Mouse (Mus musculus): ENCODE results near the gene Npr2.
A peak's percentile ranks its signal among the peaks of the same experiment; 100 is the strongest.

The Npr2 gene

GRCm38 (mm10) chr4:43629106-43629817 lies 2.5 kb upstream of the Npr2 start:
- peak; percentile 64 for DNase-seq (ENCODE audit: low read depth, low spot score)

GRCm38 (mm10) chr4:43630030-43630581 lies 1.6 kb upstream of the Npr2 start:
- peak; percentile 88 for DNase-seq (ENCODE audit: low read depth, low spot score)

GRCm38 (mm10) chr4:43630671-43631045 lies 1.1 kb upstream of the Npr2 start:
- no peak for DNase-seq (ENCODE audit: low read depth, low spot score)

- DNase-seq (ENCODE audit: low read depth, low spot score): peak; percentile 23
Measured at GRCm38 (mm10) chr4:43631956-43632920, 503 bp downstream of the Npr2 start.

GRCm38 (mm10) chr4:43633296-43633695 lies 1.6 kb downstream of the Npr2 start:
- no peak for DNase-seq (ENCODE audit: low read depth, low spot score)

- DNase-seq (ENCODE audit: low read depth, low spot score): no peak
Measured at GRCm38 (mm10) chr4:43633736-43634135, 2.0 kb downstream of the Npr2 start.

- no peak for DNase-seq (ENCODE audit: low read depth, low spot score)
Measured at GRCm38 (mm10) chr4:43634621-43635374, 3.1 kb downstream of the Npr2 start.

- DNase-seq (ENCODE audit: low read depth, low spot score): no peak
Measured at GRCm38 (mm10) chr4:43636751-43637150, 5.0 kb downstream of the Npr2 start.

GRCm38 (mm10) chr4:43640076-43640475 lies 8.3 kb downstream of the Npr2 start:
- DNase-seq (ENCODE audit: low read depth, low spot score): no peak

GRCm38 (mm10) chr4:43640491-43640890 lies 8.8 kb downstream of the Npr2 start:
- no peak for DNase-seq (ENCODE audit: low read depth, low spot score)

- DNase-seq (ENCODE audit: low read depth, low spot score): peak; percentile 63
Measured at GRCm38 (mm10) chr4:43649783-43650182, 18.0 kb downstream of the Npr2 start.

GRCm38 (mm10) chr4:43652726-43653125 lies 21.0 kb downstream of the Npr2 start:
- no peak for DNase-seq (ENCODE audit: low read depth, low spot score)

- peak; percentile 63 for DNase-seq (ENCODE audit: low read depth, low spot score)
Measured at GRCm38 (mm10) chr4:43653161-43654015, 21.7 kb downstream of the Npr2 start, which contains the start of gene Spag8. Gene Spag8, minus strand, starts transcription at chr4:43653594.

GRCm38 (mm10) chr4:43655656-43656338 lies 24.1 kb downstream of the Npr2 start:
- DNase-seq (ENCODE audit: low read depth, low spot score): no peak

GRCm38 (mm10) chr4:43656339-43657109 lies 24.8 kb downstream of the Npr2 start, which contains the start of gene Hint2:
Gene Hint2, minus strand, starts transcription at chr4:43656466.
- DNase-seq (ENCODE audit: low read depth, low spot score): peak; percentile 99

- DNase-seq (ENCODE audit: low read depth, low spot score): peak; percentile 42
Measured at GRCm38 (mm10) chr4:43657146-43657545, 25.4 kb downstream of the Npr2 start.

- peak; percentile 46 for DNase-seq (ENCODE audit: low read depth, low spot score)
Measured at GRCm38 (mm10) chr4:43666412-43666811, 34.7 kb downstream of the Npr2 start.

GRCm38 (mm10) chr4:43668782-43669427 lies 37.2 kb downstream of the Npr2 start, which contains the start of the genes Tmem8b and Fam221b:
Gene Tmem8b, plus strand, starts transcription at chr4:43668971.
Gene Fam221b, minus strand, starts transcription at chr4:43669145.
- DNase-seq (ENCODE audit: low read depth, low spot score): peak; percentile 94
